Mouse (Mus musculus): ENCODE results near the gene Gm21760.
"Not testable (repeated sequence)": the region's sequence is repeated elsewhere in the genome, so short reads cannot be mapped to it uniquely, and the experiment has no call there.

Gene Gm21760

GRCm38 (mm10) chrY:80133479-80133878 is at the start of gene Gm21760:
TSS of gene Gm21760 (plus strand) at chrY:80133779.
- DNase-seq: not testable (repeated sequence)
